Mouse (Mus musculus) embryo, embryonic 10.5 days (tissue): Measurements from ENCODE around the gene Dlx1.
A peak's percentile ranks its signal among the peaks of the same experiment; 100 is the strongest.

ENCODE experiments used
- DNase-seq: peaks from one replicate; pipeline ENCODE4 v3.0.0-alpha.2; 2015; ENCODE audit warnings: low spot score

Dlx1 gene

DNA sequence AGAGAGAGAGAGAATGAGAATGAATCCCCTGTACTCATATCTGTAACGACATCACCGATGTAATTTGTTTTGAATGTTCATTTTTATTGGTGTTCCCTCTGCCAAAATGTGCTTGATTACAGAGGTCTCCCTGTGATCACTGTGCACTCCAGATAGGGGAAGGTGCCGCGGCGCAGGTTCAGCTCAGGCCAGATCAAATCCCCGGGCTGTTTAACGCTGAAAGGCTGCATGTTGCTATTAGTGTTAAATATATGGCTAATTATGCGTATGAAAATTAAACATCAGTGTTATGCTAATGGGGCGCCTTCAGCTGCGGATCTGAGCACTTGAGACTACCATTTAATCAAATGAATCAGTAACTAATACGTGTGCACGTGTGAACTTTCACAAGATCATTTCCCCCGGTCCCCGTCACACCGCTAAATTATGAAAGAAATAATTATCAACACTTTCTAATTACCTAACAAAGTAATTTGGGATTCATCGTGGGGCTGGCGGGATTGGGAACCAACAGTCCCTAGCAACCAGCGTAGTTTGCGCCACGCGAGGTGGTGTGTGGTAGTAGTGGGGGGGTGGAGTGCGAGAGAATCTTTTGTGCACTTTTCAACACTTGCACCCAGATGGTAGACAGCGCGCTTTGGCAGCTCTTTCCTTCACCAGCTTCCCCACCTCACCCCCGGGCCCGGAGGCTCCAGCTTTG, at the start of gene Dlx1:
TSS of gene Dlx1 (plus strand) at position 100 of the 700 bp plus-strand sequence.
- DNase-seq = peak; percentile 51

GRCm38 (mm10) chr2:71479917-71480316, 48.0 kb upstream of the Dlx1 start:
- peak; percentile 73 for DNase-seq

- no peak for DNase-seq
Measured at GRCm38 (mm10) chr2:71481825-71482224, 46.1 kb upstream of the Dlx1 start.

- DNase-seq = no peak
Measured at GRCm38 (mm10) chr2:71483046-71483716, 44.7 kb upstream of the Dlx1 start.

DNA sequence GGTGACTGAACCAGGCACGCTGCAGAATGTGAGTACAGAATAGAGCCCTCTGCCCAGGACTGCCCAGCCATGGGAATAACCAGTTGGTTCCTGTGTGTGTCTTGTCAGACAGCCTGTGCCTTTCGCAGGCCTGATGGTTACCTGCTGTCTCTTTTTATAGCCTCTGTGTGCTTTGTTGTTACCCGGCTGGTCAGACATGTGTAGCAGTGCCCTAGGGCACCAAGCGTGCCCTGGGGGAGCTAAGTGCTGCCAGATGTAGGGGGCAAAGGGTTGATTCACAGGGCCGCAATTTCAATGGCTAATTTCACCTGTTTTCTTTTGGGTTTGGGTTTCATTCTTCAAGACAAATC, 44.2 kb upstream of the Dlx1 start:
- DNase-seq = peak; percentile 44

DNA sequence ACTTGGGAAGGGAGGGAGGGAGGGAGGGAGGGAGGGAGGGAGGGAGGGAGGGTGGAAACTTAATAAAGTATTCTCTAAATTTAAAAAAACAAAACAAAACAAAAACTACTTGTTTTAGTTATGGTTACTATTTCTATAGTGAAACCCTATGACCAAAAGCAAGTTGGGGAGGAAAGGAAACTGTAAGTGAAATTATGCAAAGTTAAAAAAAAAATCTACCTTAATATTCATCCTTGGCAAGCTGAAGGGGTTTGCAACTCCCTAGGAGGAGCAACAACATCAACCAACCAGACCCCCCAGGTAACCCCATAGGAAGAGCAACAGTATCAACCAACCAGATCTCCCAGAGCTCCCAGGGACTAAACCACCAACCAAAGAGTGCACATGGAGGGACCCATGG, 36.6 kb upstream of the Dlx1 start:
- DNase-seq = no peak

DNA sequence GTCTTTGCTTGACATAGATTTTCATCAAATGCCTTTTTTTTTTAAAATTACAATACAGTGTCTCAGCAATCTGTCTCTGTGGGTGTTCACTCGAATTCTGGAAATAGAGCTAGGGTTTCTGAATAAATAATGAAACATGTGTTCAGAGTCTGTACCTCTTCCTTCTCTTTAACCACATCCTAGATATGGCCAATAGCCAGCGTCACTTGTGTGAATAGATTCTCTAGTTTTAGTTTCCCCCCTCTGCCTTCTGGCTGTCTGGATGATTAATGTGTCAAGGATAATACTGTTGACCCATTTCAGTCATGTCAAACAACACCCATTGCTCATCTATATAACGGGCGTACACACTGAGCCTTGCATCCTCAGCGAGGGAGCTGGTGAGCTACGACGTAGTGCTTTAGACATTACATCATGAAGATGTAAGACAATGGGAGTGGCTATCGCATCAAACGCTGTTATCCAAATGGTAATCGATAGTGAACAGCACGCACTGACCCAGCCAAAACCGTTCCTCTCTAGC, 34.7 kb upstream of the Dlx1 start:
- no peak for DNase-seq

DNA sequence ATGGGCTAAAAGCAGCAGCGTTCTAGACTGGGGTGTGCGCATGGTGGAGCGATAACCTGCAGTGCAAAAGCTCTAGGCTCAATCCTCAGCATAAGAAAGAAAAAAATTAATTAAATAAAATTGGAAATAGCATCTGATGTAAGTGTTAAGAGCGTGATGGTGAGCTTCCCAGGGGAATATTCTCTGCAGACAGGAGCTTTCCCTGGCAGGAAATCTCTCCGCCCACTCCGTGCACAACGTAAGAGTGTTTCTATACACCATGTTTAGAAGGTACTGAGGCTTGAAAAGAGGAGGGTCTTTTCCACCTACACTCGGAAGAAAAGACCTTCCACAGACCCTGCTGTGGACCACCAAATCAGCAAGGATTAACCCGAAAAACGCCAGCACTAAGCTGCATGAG, 33.4 kb upstream of the Dlx1 start:
- DNase-seq = no peak

DNA sequence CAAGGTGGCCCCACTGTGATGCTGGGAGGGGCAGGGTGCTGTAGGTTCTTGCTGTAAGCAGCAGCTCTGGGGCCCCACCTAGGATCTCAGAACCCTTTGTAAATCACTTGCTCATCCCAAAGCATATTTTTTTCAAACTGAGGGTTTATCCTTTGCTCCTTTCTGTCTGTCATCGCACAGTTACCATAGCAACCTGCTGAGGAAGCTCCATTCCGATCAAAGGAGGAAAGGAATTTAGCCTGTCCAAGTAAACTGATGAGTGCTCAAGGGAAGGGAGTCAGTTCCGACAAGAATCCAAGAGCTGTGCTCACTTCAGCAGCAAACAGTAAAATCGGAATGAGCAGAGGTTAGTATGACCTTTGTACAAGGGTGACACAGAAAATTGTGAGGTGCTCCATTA, 32.9 kb upstream of the Dlx1 start:
- DNase-seq = peak; percentile 42

DNA sequence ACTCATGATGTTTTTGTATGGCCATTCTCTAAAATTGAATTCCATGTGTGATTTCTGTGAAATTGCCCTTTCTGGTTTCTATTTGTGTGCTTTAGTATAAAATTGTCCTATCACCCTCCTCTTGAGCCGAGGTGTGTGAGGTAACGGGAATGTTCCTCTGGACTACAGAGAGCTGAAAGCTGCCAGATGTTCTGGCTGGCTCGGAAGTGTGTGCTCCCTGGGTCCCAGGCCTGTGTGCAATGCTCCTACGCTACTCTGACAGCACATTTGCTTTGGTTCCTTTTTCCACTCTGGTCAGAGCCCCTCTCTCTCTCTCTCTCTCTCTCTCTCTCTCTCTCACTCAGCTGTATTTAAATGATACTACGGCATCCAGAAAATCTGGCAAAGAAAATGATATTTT, 30.7 kb upstream of the Dlx1 start:
- peak; percentile 39 for DNase-seq

DNA sequence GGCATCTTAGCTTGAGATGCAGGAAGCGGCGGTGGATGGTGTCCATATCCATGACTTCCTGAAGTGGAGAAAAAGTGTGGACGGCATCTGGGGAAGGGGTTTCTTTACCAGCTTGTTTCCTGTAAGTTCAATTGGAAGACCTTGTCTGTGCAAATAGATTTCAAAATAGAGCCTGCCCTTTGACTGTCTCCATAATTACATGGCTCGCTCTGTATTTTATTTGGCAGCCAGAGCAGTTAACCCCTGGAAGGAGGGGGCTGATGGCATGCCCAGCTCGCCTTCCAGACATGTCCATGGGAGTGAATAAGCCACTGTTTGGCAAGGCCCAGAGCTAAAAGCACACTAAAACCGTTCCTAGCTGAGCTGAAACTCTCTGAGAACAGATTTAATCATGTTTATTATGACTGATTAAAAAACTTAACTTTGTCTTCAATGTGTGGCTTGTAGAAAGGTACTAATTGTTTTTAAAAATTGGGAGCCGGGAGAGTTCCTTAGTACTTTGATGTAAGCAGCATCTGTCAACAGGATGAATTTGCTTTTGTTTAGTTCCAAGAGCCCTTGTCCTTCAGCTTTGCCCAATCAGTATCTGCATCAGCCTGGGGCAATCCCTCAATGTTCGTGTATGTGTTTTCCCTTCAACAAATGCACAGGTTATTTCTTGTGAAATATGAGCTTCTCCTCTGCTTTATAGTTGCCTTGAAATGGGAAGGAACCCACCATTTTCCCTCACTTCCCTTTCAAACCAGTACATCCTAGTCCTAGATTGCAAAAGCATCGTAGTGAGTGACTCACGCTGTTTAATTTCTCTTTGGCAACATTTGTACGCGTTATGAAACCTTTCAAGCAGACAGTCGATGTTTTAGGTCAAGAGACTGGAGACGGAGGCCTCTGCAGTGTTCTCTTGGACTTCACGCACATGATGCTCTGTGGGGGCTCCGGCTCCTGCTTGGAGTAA, 28.4 kb upstream of the Dlx1 start:
- no peak for DNase-seq

DNA sequence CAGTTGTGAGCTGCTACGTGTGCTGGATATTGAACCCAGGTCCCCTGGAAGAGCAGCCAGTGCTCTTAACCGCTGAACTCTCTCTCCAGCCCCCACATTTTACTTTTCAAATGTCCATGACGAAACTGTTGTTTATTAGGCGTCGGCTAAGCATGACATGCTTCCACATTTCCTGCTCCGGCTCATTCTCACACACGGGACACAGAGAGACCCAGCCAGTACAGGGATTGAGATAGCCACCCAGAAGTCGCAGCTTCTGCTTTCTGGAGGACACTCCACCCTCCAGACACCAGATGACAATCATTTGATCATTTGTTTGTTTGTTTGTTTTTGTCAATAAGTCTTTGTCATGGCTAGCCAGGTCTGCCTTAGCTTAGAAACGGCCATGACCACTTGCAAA, 23.1 kb upstream of the Dlx1 start:
- no peak for DNase-seq

GRCm38 (mm10) chr2:71511209-71511608, 16.7 kb upstream of the Dlx1 start:
- no peak for DNase-seq

GRCm38 (mm10) chr2:71512326-71512725, 15.6 kb upstream of the Dlx1 start:
- no peak for DNase-seq

DNA sequence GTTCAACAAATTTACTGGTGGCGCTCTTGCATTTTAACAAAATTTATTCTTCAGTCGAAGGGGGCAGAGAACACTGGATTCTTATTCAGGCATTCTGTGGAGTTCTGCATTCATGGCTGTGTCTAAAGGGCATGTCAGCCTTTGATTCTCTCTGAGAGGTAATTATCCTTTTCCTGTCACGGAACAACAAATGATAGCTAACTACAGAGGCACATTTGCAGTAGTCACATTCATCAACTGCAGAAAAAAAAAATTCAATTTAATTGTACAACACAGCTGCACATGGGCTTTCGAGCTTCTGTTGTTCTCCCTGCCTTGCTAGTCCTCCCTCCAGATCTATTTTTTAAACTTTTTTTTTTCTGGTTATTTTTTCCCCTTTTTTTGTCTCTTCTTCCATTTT, 10.9 kb upstream of the Dlx1 start:
- DNase-seq = peak; percentile 55

GRCm38 (mm10) chr2:71517466-71518099, 10.3 kb upstream of the Dlx1 start:
- DNase-seq = peak; percentile 41

GRCm38 (mm10) chr2:71522871-71523270, 5.0 kb upstream of the Dlx1 start:
- DNase-seq = no peak

GRCm38 (mm10) chr2:71523431-71523830, 4.5 kb upstream of the Dlx1 start:
- DNase-seq = no peak

- DNase-seq = peak; percentile 28
Measured at GRCm38 (mm10) chr2:71524763-71525162, 3.1 kb upstream of the Dlx1 start.

- DNase-seq = peak; percentile 46
Measured at GRCm38 (mm10) chr2:71526595-71527322, 1.2 kb upstream of the Dlx1 start.

- DNase-seq = peak; percentile 49
Measured at GRCm38 (mm10) chr2:71527323-71528013, 445 bp upstream of the Dlx1 start.
